Mouse (Mus musculus) Muller cell, postnatal 12 days (primary cell): ENCODE measurements at regions not wholly inside any gene's neighbourhood (a gene's known extent, or its start where the extent isn't known, plus 50 kb on each side); places are given as distances from the start of the nearest gene placed in this dataset.

Experiments
- DNase-seq: peaks from one replicate; pipeline ENCODE4 v3.0.0-alpha.2; 2015; ENCODE audit errors: inconsistent ontology term

DNA sequence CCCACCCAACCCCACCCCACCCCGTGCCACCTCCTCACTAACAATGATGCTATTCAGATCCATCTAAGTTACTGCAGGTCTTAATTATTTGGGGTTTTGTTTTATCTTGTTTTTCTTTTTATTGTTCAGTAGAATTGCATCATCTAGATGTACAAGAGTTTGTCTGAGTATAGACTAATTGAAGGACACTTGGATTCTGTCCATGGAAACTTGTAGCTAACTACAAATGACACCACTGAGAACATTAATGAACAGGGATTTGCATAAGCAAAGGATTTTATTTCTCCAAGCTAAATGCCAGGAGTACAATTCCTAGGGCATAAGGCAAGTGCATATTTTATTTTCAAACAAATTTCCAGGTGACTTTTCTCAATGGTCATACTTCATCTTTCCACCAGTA lies 318.4 kb upstream of the Slc7a11 start:
- DNase-seq, result no peak

GRCm38 (mm10) chr3:50758106-50758505 lies 314.7 kb upstream of the Slc7a11 start:
- DNase-seq, result no peak

DNA sequence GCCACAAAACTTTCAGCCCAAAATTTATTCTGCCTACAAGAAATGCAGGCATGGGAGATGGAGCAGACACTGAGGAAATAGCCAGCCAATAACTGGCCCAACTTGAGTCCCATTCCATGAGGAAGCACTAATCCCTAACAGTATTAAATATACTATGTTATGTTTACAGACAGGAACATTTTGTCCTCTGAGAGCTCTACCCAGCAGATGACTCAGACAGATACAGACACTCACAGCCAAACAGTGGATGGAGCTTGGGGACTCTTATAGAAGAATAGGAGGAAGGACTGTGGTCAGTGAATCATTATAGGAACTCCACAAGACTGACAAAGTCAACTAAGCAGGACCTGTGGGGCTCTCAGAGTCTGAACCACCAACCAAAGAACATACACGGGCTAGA lies 293.8 kb upstream of the Slc7a11 start:
- peak; percentile 16 for DNase-seq

DNA sequence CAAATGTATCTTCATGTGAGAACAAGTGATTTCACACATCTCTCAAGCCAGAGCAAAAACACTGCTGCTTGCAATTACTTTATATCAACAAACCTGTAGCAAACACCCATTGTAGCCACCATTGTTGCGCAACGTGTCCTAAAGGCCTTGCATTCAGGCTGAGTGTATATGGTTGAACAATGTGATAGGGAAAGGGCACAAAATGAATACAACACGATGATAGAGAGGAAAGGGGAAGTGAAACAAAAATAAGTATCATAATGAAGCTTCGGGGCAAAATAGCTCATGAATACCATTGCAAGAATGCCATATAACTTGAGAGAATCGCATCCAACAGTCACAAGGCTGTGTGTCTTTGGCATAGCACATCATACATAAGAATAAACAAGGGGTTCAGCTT lies 275.6 kb upstream of the Slc7a11 start:
- DNase-seq, result no peak

DNA sequence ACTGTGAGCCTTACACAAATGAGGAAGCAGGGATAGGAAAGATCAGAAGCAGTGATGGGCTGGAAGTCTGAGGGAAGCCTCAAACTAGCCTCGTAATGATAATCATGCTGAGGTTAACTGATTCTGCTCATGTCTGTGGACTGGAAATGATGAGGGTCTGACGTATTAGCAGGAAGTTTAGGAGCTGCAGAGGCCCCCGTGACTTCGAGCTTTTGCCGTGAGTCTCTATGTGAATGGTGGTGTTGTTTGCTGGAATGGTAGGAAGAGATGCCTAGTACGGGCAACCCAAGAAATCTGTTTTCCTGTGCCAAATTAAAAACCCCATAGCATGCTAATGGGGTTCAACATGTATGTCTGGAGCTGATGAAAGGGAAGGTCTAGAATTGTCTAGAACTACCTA lies 270.0 kb upstream of the Slc7a11 start:
- no peak for DNase-seq

DNA sequence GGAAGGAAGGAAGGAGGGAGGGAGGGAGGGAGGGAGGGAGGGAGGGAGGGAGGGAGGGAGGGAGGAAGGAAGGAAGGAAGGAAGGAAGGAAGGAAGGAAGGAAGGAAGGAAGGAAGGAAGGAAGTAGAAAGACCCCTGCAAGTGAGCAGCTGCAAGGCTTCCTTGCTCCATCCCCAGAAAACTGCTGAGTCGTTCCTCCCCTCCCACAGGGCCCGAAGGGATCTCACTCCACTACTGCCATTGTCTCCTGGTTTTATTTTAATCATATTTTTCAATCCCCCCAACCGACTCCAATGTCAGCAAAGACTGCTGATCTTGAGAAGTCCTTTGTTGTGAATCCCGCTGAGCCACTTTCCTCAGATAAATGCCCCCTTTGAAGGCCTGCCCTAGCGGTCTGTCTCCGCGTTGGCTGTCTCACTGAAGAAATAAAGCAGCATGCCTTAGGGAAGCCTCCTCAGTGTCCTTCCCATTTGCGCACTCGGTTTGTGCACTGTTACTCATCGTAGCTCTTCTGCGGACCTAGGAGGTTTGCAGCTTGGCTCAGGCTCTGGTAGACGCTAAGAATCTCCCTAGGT lies 266.1 kb upstream of the Slc7a11 start:
- no peak for DNase-seq

DNA sequence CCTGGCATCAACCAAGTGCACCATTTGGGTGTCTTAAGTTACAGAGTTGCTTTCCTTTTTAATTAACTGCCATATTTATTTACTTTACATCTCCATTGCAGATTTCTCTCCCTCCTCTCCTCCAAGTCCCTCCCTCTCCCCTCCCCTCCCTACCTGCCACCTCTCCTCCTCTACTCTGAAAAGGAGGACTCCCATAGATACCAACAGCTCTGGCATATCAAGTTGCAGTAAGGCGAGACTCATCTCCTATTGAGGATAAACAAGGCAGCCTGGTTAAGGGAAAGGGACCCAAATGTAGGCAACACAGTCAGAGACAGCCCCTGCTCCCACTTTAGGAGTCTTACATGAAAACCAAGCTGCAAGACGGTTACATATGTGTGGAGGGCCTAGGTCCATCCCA lies 263.3 kb upstream of the Slc7a11 start:
- DNase-seq, result no peak

DNA sequence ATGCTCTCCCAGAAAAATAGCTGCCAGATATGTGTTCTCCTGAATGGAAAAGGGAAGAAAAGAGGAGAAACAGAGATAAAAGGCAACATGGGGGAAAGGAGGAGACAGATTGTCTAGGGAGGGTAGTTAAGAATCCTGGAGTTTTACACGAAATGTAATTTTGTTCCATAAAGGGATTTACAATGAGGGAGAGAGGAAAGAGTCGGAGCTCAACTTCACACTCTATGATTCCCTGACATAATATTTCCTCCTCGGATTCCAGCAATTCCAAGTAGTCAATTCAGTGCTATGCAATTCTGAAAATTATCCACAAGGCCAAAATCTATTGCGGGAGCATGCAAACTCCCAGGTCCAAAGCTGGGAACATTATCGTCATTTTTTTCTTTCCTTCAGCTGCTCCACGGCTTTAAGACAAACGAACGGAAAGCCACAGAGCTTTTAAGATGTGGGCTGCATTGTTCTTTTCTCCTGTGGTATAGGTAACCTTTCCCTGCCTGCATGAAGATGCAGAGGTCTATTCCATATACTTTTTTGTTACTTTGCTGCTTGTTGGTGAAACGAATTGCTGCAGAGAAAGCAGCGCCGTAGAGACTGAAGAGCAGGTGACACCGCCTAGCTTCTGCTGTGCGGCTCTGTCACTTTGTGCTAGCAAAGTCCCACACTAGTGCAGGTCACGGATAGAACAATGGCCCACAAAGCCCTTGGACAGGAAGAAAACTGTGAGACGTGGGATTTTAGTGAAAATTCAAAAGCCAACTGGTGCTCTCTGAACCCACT lies 251.7 kb upstream of the Slc7a11 start:
- no peak for DNase-seq

DNA sequence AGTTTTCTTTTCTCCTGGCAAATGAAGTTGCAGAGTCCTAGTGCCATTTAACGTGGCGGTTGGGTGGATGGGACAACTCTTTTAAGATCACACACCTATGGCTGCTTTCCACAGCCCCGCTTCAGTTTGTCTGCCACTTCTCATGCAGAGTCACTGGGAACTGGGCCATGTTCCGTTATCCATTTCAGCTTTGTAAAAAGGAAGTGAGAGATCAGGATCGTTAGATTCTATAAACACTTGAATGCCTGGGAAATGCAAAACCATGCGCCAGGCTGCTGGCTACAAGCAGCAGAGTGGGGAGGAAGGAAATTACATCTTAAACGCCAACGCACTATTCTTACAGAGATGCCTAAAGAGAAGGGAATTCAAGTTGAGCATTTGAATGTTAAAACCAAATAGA lies 251.1 kb upstream of the Slc7a11 start:
- no peak for DNase-seq

GRCm38 (mm10) chr3:50692306-50692705 lies 248.9 kb upstream of the Slc7a11 start:
- DNase-seq, result no peak

DNA sequence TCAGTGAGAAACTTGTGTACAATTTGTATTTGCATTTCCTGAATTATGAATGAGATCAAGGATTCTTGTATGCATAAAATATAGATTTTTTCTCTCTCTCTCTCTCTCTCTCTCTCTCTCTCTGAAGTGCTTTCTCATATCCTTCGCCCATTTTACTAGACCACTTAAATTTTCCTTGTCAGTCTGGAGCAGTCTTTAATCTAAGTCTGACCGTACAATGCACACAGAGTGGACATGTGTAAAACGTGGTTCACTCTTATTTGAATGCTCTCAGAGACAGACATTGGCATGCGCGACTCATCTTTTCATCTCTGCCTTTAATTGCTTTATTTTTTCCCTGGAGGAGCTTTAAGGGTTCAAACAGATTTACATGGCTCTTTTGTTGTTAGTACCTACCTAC lies 247.3 kb upstream of the Slc7a11 start:
- DNase-seq, result no peak

DNA sequence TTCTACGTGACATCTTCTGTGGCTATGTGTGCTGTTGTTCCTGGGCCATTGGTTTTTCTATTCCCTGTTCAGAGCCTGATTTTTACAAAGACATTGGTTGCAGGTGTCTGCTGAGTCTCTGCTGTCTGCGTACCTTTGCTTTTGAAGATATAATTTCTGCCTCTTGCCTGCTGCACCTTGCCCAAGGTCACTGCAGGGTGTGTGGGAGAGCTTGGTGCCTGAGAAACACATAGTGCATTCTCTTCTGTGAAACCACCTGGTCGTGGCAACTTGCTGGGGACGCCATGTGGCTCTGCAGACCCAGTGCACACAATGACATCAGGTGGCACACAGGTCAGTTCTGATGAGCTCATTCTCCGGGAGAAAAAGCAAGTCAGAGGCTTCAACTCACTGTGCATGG lies 246.0 kb upstream of the Slc7a11 start:
- no peak for DNase-seq

GRCm38 (mm10) chr3:50687755-50688154 lies 244.3 kb upstream of the Slc7a11 start:
- DNase-seq, result no peak

- no peak for DNase-seq
Measured at GRCm38 (mm10) chr3:50678611-50678988, 235.2 kb upstream of the Slc7a11 start.

- no peak for DNase-seq
Measured at GRCm38 (mm10) chr3:50677953-50678610, 234.7 kb upstream of the Slc7a11 start.

DNA sequence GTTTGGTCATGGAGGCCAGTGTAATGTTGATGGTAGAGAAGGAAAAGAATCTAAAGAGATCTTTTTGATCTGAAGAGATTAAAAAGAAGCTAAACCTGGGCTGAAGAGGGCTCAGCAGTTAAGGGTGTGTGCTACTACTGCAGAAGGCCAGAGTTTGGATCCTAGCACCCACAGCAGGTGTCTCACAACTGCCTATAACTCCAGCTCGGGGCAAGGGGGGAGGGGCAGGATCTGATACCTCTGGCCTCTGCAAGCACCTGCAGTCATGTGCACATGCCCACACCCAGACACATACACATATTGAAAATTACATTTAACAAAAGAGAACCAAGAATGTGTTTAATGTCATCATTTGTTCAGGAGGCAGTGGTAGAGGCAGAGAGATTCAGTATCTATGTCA lies 232.4 kb upstream of the Slc7a11 start:
- no peak for DNase-seq

- no peak for DNase-seq
Measured at GRCm38 (mm10) chr3:50674860-50675566, 231.6 kb upstream of the Slc7a11 start.

DNA sequence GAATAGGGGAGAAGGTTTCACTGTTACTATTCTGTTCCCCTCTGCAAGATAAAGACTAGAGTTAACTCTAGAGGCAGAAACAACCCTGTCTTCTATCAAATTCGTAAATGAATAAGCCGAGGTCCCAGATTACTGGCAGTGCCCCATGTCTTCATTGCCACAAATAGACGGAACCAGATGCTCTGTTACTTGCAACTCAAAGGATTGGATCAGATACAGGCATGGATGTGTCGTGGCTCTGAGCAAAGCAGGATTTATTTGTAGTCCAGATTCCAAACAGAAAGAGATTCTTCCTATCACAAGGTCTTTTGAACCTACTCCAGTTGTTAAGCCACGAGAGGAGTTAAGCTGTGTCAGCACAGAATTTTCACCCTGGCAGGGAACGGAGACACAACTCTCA lies 221.9 kb upstream of the Slc7a11 start:
- no peak for DNase-seq

GRCm38 (mm10) chr3:50660966-50661365 lies 217.6 kb upstream of the Slc7a11 start:
- DNase-seq, result no peak

DNA sequence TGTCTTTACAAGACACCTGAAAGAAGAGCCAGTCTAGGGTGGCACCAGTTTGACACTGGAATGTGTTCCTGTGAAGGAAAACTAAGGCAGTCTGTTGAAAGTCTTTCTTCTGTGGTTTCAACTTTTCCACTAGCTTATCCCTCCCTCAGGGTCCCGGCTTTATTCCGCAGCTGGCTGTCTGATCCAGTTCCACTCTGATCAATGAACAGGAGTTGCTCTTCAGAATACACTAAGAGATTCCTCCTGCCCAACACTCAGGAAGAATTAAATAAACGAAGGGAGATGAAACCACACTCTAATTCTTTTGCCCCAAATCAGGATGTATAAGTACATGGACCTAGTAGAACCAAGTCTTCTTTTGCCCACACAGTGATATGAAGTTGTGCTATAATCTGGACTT lies 217.2 kb upstream of the Slc7a11 start:
- DNase-seq, result peak; percentile 88

DNA sequence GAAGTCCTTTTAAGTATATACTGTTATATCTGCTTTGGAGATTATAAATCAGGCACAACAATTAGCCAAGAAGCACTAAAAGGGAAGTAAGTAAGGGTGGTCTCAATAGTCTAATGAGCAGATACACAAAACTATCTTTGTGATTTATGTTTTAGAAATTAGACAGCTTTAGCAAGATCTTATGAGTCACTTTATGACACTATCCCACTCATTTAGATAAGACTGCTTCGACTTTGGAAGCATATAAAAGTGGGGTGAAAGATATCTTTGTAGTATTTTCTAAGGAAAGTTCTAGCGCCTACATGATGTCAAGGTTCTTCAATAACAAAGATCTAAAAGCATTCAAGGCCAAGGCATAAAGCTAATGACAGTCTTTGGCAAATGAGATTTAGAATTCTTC lies 214.5 kb upstream of the Slc7a11 start:
- DNase-seq, result no peak

GRCm38 (mm10) chr3:50654441-50654840 lies 211.0 kb upstream of the Slc7a11 start:
- peak; percentile 51 for DNase-seq

- no peak for DNase-seq
Measured at GRCm38 (mm10) chr3:50652265-50652664, 208.9 kb upstream of the Slc7a11 start.
